Mouse (Mus musculus) stomach, embryonic 16.5 days (tissue): Measurements from ENCODE around the gene Dnah10. TPM values are rescaled to one million over a fixed set of nuclear protein-coding genes. Genes with fewer than 3 reads are reported as not detected.
A peak's percentile ranks its signal among the peaks of the same experiment; 100 is the strongest.

ENCODE experiments used
- ATAC-seq: fragments of 200-750 bp; cut with Nextera tagmentation; 2 replicates; pipeline ENCODE4 v1.8.0; 2017; ENCODE audit warnings: moderate number of reproducible peaks, moderate TSS enrichment; ENCODE audit not compliant: insufficient read depth, low FRiP score
- H3K27ac ChIP-seq: fragments of 300-500 bp; sonication (generic); 2 replicates; pipeline ENCODE4 v1.5.1; 2014; ENCODE audit warnings: low read length
- H3K27me3 ChIP-seq: fragments of 300-500 bp; sonication (generic); 2 replicates; pipeline ENCODE4 v1.6.1; 2014; ENCODE audit warnings: low read length, control low read depth, mixed read lengths; ENCODE audit not compliant: control insufficient read depth, insufficient read depth
- H3K36me3 ChIP-seq: fragments of 300-500 bp; sonication (generic); 2 replicates; pipeline ENCODE4 v1.6.1; 2014; ENCODE audit warnings: low read length; ENCODE audit not compliant: control insufficient read depth, insufficient read depth
- H3K4me1 ChIP-seq: fragments of 300-500 bp; sonication (generic); 2 replicates; pipeline ENCODE4 v1.6.1; 2014; ENCODE audit warnings: low read length, control low read depth, mixed read lengths; ENCODE audit not compliant: control insufficient read depth, insufficient read depth
- H3K4me2 ChIP-seq: fragments of 300-500 bp; sonication (generic); 2 replicates; pipeline ENCODE4 v1.6.1; 2014; ENCODE audit warnings: low read depth, low read length, mixed read lengths
- H3K4me3 ChIP-seq: fragments of 300-500 bp; sonication (generic); replicated peaks from 2 replicates; pipeline ENCODE4 v1.5.1; 2014; ENCODE audit warnings: mild to moderate bottlenecking, low read length
- H3K9ac ChIP-seq: fragments of 300-500 bp; sonication (generic); 2 replicates; pipeline ENCODE4 v1.6.1; 2014; ENCODE audit warnings: low read length
- H3K9me3 ChIP-seq: fragments of 300-500 bp; sonication (generic); replicated peaks from 2 replicates; pipeline ENCODE4 v1.6.1; 2016; ENCODE audit warnings: low read length, control low read depth; ENCODE audit not compliant: control insufficient read depth
- WGBS: fragments of 180-500 bp; shearing (Covaris S2); extraction: QIAGEN DNeasy Blood & Tissue Kit; methylation state at CpG from one replicate; pipeline ENCODE4 v1.1.7; 2014; 5-methylcytosine and 5-hydroxymethylcytosine counted together
- polyA plus RNA-seq: library from polyadenylated mRNA; unstranded; fragments of >200 nt; fragmentation: Nextera tagmentation; extraction: Ambion mirVana; gene quantifications from 2 replicates; pipeline ENCODE4 v1.2.1, GENCODE M21; 2015

Gene Dnah10
- 0.05 and 0.10 TPM in 2 replicates for polyA plus RNA-seq

GRCm38 (mm10) chr5:124724997-124725396 lies at the start of gene Dnah10:
Gene Dnah10 (plus strand): TSS chr5:124725085.
- no peak within 1 kb of the TSS for H3K9ac ChIP-seq
- H3K27me3 ChIP-seq: no peaks in the 10 kb centered on the region
- no peak within 1 kb of the TSS for H3K27ac ChIP-seq
- 12% methylated on average over 29 of the region's 29 CpGs for WGBS
- H3K4me1 ChIP-seq: no peaks in the 10 kb centered on the region
- H3K4me3 ChIP-seq: no peak within 1 kb of the TSS
- no peaks in the 10 kb centered on the region for H3K9me3 ChIP-seq
- no peaks in the 10 kb centered on the region; the same call in 1 of the 2 replicates for H3K36me3 ChIP-seq
- ATAC-seq: peak; percentile 47; the same call in 1 of the 2 replicates
- no peak within 1 kb of the TSS for H3K4me2 ChIP-seq

- no peaks in the 10 kb centered on the region for H3K27me3 ChIP-seq
- no peaks in the 10 kb centered on the region for H3K9me3 ChIP-seq
- H3K4me1 ChIP-seq: no peaks in the 10 kb centered on the region
- H3K27ac ChIP-seq: no peak overlapping the region
- no peak for ATAC-seq
- no peak overlapping the region for H3K9ac ChIP-seq
- 80% methylated on average over 5 of the region's 5 CpGs for WGBS
- H3K4me3 ChIP-seq: no peak overlapping the region
- H3K36me3 ChIP-seq: peaks cover 23% of the 10 kb centered on the region; the same call in 1 of the 2 replicates
- no peak overlapping the region for H3K4me2 ChIP-seq
Observed at GRCm38 (mm10) chr5:124713741-124714140, 11.1 kb upstream of the Dnah10 start.

GRCm38 (mm10) chr5:124715135-124715534 lies 9.8 kb upstream of the Dnah10 start:
- ATAC-seq: no peak
- H3K36me3 ChIP-seq: peaks cover 23% of the 10 kb centered on the region
- WGBS: 89% methylated on average over 8 of the region's 8 CpGs
- no peak overlapping the region for H3K4me3 ChIP-seq
- no peaks in the 10 kb centered on the region for H3K4me1 ChIP-seq
- H3K27me3 ChIP-seq: no peaks in the 10 kb centered on the region
- no peak overlapping the region for H3K27ac ChIP-seq
- no peak overlapping the region for H3K4me2 ChIP-seq
- no peak overlapping the region for H3K9ac ChIP-seq
- no peaks in the 10 kb centered on the region for H3K9me3 ChIP-seq

GRCm38 (mm10) chr5:124717969-124718368 lies 6.9 kb upstream of the Dnah10 start:
- Histone ChIP-seq H3K36me3 (peaks cover 12% of the 10 kb centered on the region), H3K4me2 (no peak overlapping the region), H3K9me3 (no peaks in the 10 kb centered on the region), H3K4me1 (no peaks in the 10 kb centered on the region), H3K27me3 (no peaks in the 10 kb centered on the region), H3K9ac (no peak overlapping the region), H3K27ac (no peak overlapping the region), H3K4me3 (no peak overlapping the region)
- ATAC-seq: no peak
- 97% methylated on average over 11 of the region's 11 CpGs for WGBS

GRCm38 (mm10) chr5:124718396-124718795 lies 6.5 kb upstream of the Dnah10 start:
- Histone ChIP-seq H3K4me3 (no peak overlapping the region), H3K9me3 (no peaks in the 10 kb centered on the region), H3K27ac (no peak overlapping the region), H3K4me2 (no peak overlapping the region), H3K9ac (no peak overlapping the region), H3K36me3 (peaks cover 9% of the 10 kb centered on the region), H3K4me1 (no peaks in the 10 kb centered on the region), H3K27me3 (no peaks in the 10 kb centered on the region)
- ATAC-seq: no peak
- WGBS: 88% methylated on average over 7 of the region's 7 CpGs

GRCm38 (mm10) chr5:124723125-124723524 lies 1.8 kb upstream of the Dnah10 start:
- Histone ChIP-seq H3K9me3 (no peaks in the 10 kb centered on the region), H3K36me3 (no peaks in the 10 kb centered on the region; the same call in 1 of the 2 replicates), H3K27me3 (no peaks in the 10 kb centered on the region), H3K4me1 (no peaks in the 10 kb centered on the region), H3K9ac (no peak overlapping the region), H3K4me2 (no peak overlapping the region), H3K4me3 (no peak overlapping the region), H3K27ac (no peak overlapping the region)
- 94% methylated on average over 6 of the region's 6 CpGs for WGBS
- ATAC-seq: no peak

- H3K4me3 ChIP-seq: peak overlapping the region; percentile 31
- no peaks in the 10 kb centered on the region for H3K36me3 ChIP-seq
- no peaks in the 10 kb centered on the region for H3K27me3 ChIP-seq
- H3K4me1 ChIP-seq: no peaks in the 10 kb centered on the region
- H3K4me2 ChIP-seq: peak overlapping the region; percentile 64
- 6% methylated on average over 21 of the region's 21 CpGs for WGBS
- H3K27ac ChIP-seq: no peak overlapping the region
- no peak for ATAC-seq
- H3K9ac ChIP-seq: no peak overlapping the region; the same call in 1 of the 2 replicates
- H3K9me3 ChIP-seq: no peaks in the 10 kb centered on the region
Observed at GRCm38 (mm10) chr5:124729662-124730206, 4.8 kb downstream of the Dnah10 start.

- 86% methylated on average over 12 of the region's 12 CpGs for WGBS
- no peak for ATAC-seq
- H3K9ac ChIP-seq: no peak overlapping the region
Observed at GRCm38 (mm10) chr5:124733961-124734360, 9.1 kb downstream of the Dnah10 start.

GRCm38 (mm10) chr5:124741898-124742599 lies 17.2 kb downstream of the Dnah10 start:
- Histone ChIP-seq H3K27ac (no peak overlapping the region), H3K4me1 (no peaks in the 10 kb centered on the region), H3K9me3 (0 out of 2 replicates have a peak, but pooled peaks cover 3% of the 10 kb centered on the region), H3K4me2 (no peak overlapping the region), H3K36me3 (no peaks in the 10 kb centered on the region), H3K9ac (no peak overlapping the region), H3K27me3 (no peaks in the 10 kb centered on the region), H3K4me3 (no peak overlapping the region)
- ATAC-seq: no peak
- WGBS: 97% methylated on average over 21 of the region's 21 CpGs

More at GRCm38 (mm10) chr5:124733961-124734360, 9.1 kb downstream of the Dnah10 start:
- H3K27ac ChIP-seq: no peak overlapping the region
- H3K27me3 ChIP-seq: no peaks in the 10 kb centered on the region
- no peak overlapping the region for H3K4me2 ChIP-seq
- no peaks in the 10 kb centered on the region for H3K36me3 ChIP-seq
- H3K4me3 ChIP-seq: no peak overlapping the region
- H3K4me1 ChIP-seq: no peaks in the 10 kb centered on the region
- no peaks in the 10 kb centered on the region for H3K9me3 ChIP-seq
